Mouse (Mus musculus): ENCODE data around the gene Rab3gap1. TPM values are rescaled to one million over a fixed set of nuclear protein-coding genes. Genes with fewer than 3 reads are reported as not detected.

Rab3gap1 gene
- polyA plus RNA-seq, 1 experiment from 2014 or later: 21.2 TPM

- Histone ChIP-seq H3K9me3 (ENCODE audit: control insufficient read depth, low read length) (no peaks in the 10 kb centered on the region), H3K4me1 (replicated peaks; ENCODE audit: control insufficient read depth, insufficient read depth, low read length) (peaks cover 10% of the 10 kb centered on the region), H3K27me3 (replicated peaks; ENCODE audit: control insufficient read depth, insufficient read depth, low read length) (no peaks in the 10 kb centered on the region), H3K4me2 (ENCODE audit: low read length) (no peak overlapping the region), H3K36me3 (ENCODE audit: control insufficient read depth, insufficient read depth) (no peaks in the 10 kb centered on the region), H3K27ac (ENCODE audit: low read length) (no peak overlapping the region), H3K4me3 (replicated peaks; ENCODE audit: low read length) (no peak overlapping the region), H3K9ac (replicated peaks; ENCODE audit: low read depth, low read length) (no peak overlapping the region)
- ATAC-seq: no peak
- 43% methylated on average over 3 of the region's 3 CpGs for WGBS
These were observed 116.8 kb downstream of the Rab3gap1 start for GRCm38 (mm10) chr1:127985391-127985790.

GRCm38 (mm10) chr1:127988246-127988645 is 119.7 kb downstream of the Rab3gap1 start:
- no peak overlapping the region for H3K4me2 ChIP-seq (ENCODE audit: low read length)
- 83% methylated on average over 3 of the region's 3 CpGs for WGBS
- no peak overlapping the region for H3K27ac ChIP-seq (ENCODE audit: low read length)
- H3K27me3 ChIP-seq (replicated peaks; ENCODE audit: control insufficient read depth, insufficient read depth, low read length): no peaks in the 10 kb centered on the region
- H3K9ac ChIP-seq (replicated peaks; ENCODE audit: low read depth, low read length): no peak overlapping the region
- no peak for ATAC-seq
- no peaks in the 10 kb centered on the region for H3K9me3 ChIP-seq (ENCODE audit: control insufficient read depth, low read length)
- H3K36me3 ChIP-seq (ENCODE audit: control insufficient read depth, insufficient read depth): no peaks in the 10 kb centered on the region
- peaks cover 12% of the 10 kb centered on the region for H3K4me1 ChIP-seq (replicated peaks; ENCODE audit: control insufficient read depth, insufficient read depth, low read length)
- no peak overlapping the region for H3K4me3 ChIP-seq (replicated peaks; ENCODE audit: low read length)

- no peaks in the 10 kb centered on the region for H3K27me3 ChIP-seq (replicated peaks; ENCODE audit: control insufficient read depth, insufficient read depth, low read length)
- H3K4me2 ChIP-seq (ENCODE audit: low read length): no peak overlapping the region
- H3K4me3 ChIP-seq (replicated peaks; ENCODE audit: low read length): no peak overlapping the region
- peaks cover 12% of the 10 kb centered on the region for H3K4me1 ChIP-seq (replicated peaks; ENCODE audit: control insufficient read depth, insufficient read depth, low read length)
- H3K36me3 ChIP-seq (ENCODE audit: control insufficient read depth, insufficient read depth): no peaks in the 10 kb centered on the region
- WGBS: 75% methylated on average over 4 of the region's 4 CpGs
- H3K9me3 ChIP-seq (ENCODE audit: control insufficient read depth, low read length): no peaks in the 10 kb centered on the region
- H3K27ac ChIP-seq (ENCODE audit: low read length): peak overlapping the region; percentile 73
- no peak overlapping the region for H3K9ac ChIP-seq (replicated peaks; ENCODE audit: low read depth, low read length)
- no peak for ATAC-seq
These were observed 120.8 kb downstream of the Rab3gap1 start for GRCm38 (mm10) chr1:127989387-127989786.

GRCm38 (mm10) chr1:127989876-127990731 is 121.5 kb downstream of the Rab3gap1 start:
- peak overlapping the region; percentile 6 for H3K4me2 ChIP-seq (ENCODE audit: low read length)

More at GRCm38 (mm10) chr1:127989876-127990731, 121.5 kb downstream of the Rab3gap1 start:
- peaks cover 12% of the 10 kb centered on the region for H3K4me1 ChIP-seq (replicated peaks; ENCODE audit: control insufficient read depth, insufficient read depth, low read length)
- no peaks in the 10 kb centered on the region for H3K27me3 ChIP-seq (replicated peaks; ENCODE audit: control insufficient read depth, insufficient read depth, low read length)
- no peaks in the 10 kb centered on the region for H3K9me3 ChIP-seq (ENCODE audit: control insufficient read depth, low read length)
- H3K27ac ChIP-seq (ENCODE audit: low read length): peak overlapping the region; percentile 73
- no peaks in the 10 kb centered on the region for H3K36me3 ChIP-seq (ENCODE audit: control insufficient read depth, insufficient read depth)
- peak; percentile 85 for ATAC-seq
- WGBS: 32% methylated on average over 9 of the region's 9 CpGs
- H3K4me3 ChIP-seq (replicated peaks; ENCODE audit: low read length): no peak overlapping the region
- H3K9ac ChIP-seq (replicated peaks; ENCODE audit: low read depth, low read length): peak overlapping the region; percentile 41

Other genes with a start within 250 kb of the Rab3gap1 start
- gene Tmem163, start 189.2 kb upstream of the Rab3gap1 start, polyA plus RNA-seq (2015; fragmentation: Nextera tagmentation; extraction: Ambion mirVana): 14.4 and 23.1 TPM in 2 replicates
- gene Acmsd, start 139.4 kb upstream of the Rab3gap1 start, polyA plus RNA-seq (2015; fragmentation: Nextera tagmentation; extraction: Ambion mirVana): 0.11 TPM in 1 of 2 replicates, not detected in the other
- gene Ccnt2, start 94.6 kb upstream of the Rab3gap1 start, polyA plus RNA-seq (2015; fragmentation: Nextera tagmentation; extraction: Ambion mirVana): 99.9 and 127 TPM in 2 replicates
- gene Map3k19, start 13.7 kb upstream of the Rab3gap1 start, polyA plus RNA-seq (2015; fragmentation: Nextera tagmentation; extraction: Ambion mirVana): 0.20 and 0.42 TPM in 2 replicates
- 4.7 and 6.4 TPM in 2 replicates for gene Zranb3, start 234.3 kb downstream of the Rab3gap1 start, polyA plus RNA-seq (2015; fragmentation: Nextera tagmentation; extraction: Ambion mirVana)
- 95.8 and 109 TPM in 2 replicates for gene R3hdm1, start 234.5 kb downstream of the Rab3gap1 start, polyA plus RNA-seq (2015; fragmentation: Nextera tagmentation; extraction: Ambion mirVana)